Comparison of ENCODE assay signal across 22 mouse cellular contexts in genomic region chr6:140187733-140188132, GRCm38 (mm10).
"Had no signal": no experiment of that assay in that cellular context is flagged by ENCODE, and none has a peak within 500 bp of the region (broad histone marks: within the 10 kb centered on the region; RNA-seq: fewer than 3 reads in every experiment).

No protein-coding gene starts in this region.

- H3K27me3 ChIP-seq: heart, embryonic 13.5 days; heart, embryonic 15.5 days; hindbrain, embryonic 12.5 days; limb, embryonic 13.5 days; limb, embryonic 15.5 days; liver, embryonic 12.5 days had no signal

- H3K27ac ChIP-seq: heart, adult 2 months; heart, embryonic 13.5 days; heart, embryonic 15.5 days; hindbrain, embryonic 10.5 days; hindbrain, embryonic 12.5 days; hindbrain, embryonic 14.5 days; kidney, embryonic 15.5 days; kidney, postnatal 0 days; limb, embryonic 13.5 days; limb, embryonic 15.5 days; liver, embryonic 12.5 days; liver, embryonic 14.5 days had no signal

- H3K4me2 ChIP-seq: heart, embryonic 11.5 days; heart, embryonic 13.5 days; heart, embryonic 15.5 days; hindbrain, embryonic 12.5 days; hindbrain, embryonic 14.5 days; kidney, embryonic 15.5 days; limb, embryonic 13.5 days; limb, embryonic 15.5 days; liver, embryonic 12.5 days had no signal

- ATAC-seq: hindbrain, embryonic 16.5 days; inflammation-experienced regulatory T-cells, adult 6 months; liver, embryonic 12.5 days had no signal

- DNase-seq: gastrocnemius, postnatal 25 days; heart, adult 2 months; heart, postnatal 14 days; heart, postnatal 36 days; kidney, adult 11 months; kidney, adult 9 months; layer of hippocampus, postnatal 36 days; left cerebral cortex, postnatal 4 days had no signal

- H3K9me3 ChIP-seq: heart, embryonic 13.5 days; heart, embryonic 15.5 days; hindbrain, embryonic 10.5 days; hindbrain, embryonic 12.5 days; kidney, embryonic 15.5 days; limb, embryonic 13.5 days; limb, embryonic 15.5 days; liver, embryonic 12.5 days had no signal

- H3K9ac ChIP-seq: heart, embryonic 13.5 days; heart, embryonic 15.5 days; hindbrain, embryonic 12.5 days; hindbrain, embryonic 14.5 days; kidney, embryonic 15.5 days; limb, embryonic 13.5 days; limb, embryonic 15.5 days; liver, embryonic 12.5 days; liver, embryonic 14.5 days had no signal

- H3K4me1 ChIP-seq: heart, embryonic 13.5 days; heart, embryonic 15.5 days; hindbrain, embryonic 12.5 days; liver, embryonic 12.5 days had no signal

- H3K4me3 ChIP-seq: heart, adult 2 months; heart, embryonic 13.5 days; heart, embryonic 15.5 days; hindbrain, embryonic 10.5 days; hindbrain, embryonic 12.5 days; kidney, embryonic 15.5 days; limb, embryonic 13.5 days; limb, embryonic 15.5 days; liver, embryonic 12.5 days had no signal

- H3K36me3 ChIP-seq: heart, embryonic 13.5 days; heart, embryonic 15.5 days; hindbrain, embryonic 10.5 days; hindbrain, embryonic 12.5 days; kidney, embryonic 15.5 days; limb, embryonic 13.5 days; limb, embryonic 15.5 days; liver, embryonic 12.5 days had no signal
